ENCODE assay signal across 8 mouse cellular contexts in genomic region chr8:121083936-121084209, GRCm38 (mm10). TPM values are rescaled to one million over a fixed set of nuclear protein-coding genes. Genes with fewer than 3 reads are reported as not detected.
DNase-seq lines count a peak whose midpoint lies in the region; ATAC-seq and TF ChIP-seq lines count a peak whose summit lies in the region.

No protein-coding gene starts in this region.

- no peaks in the 10 kb centered on the region for H3K36me3 ChIP-seq in lung, postnatal 0 days (ENCODE audit: insufficient read depth, low read length)
- no peaks in the 10 kb centered on the region for H3K36me3 ChIP-seq in limb, embryonic 13.5 days
- no peaks in the 10 kb centered on the region; the same call in 1 of the 2 replicates for H3K36me3 ChIP-seq in small intestine, adult 2 months (ENCODE audit: control insufficient read depth, insufficient read depth, low read length)

- no peak overlapping the region for H3K27ac ChIP-seq in cerebellum, adult 2 months (ENCODE audit: insufficient read depth, low read length)
- peak overlapping the region; percentile 95 for H3K27ac ChIP-seq in lung, postnatal 0 days (ENCODE audit: low read length)
- H3K27ac ChIP-seq in limb, embryonic 13.5 days: no peak overlapping the region
- H3K27ac ChIP-seq in small intestine, adult 2 months (ENCODE audit: insufficient read depth, low read depth, low read length): peak overlapping the region; percentile 93; the same call in 1 of the 2 replicates

- no peak for ATAC-seq in lung, postnatal 0 days
- ATAC-seq in limb, embryonic 13.5 days (ENCODE audit: low FRiP score, low read depth): no peak

- no peak for TF ChIP-seq EP300 in lung, postnatal 0 days (IDR thresholded peaks at IDR 0.05)

- H3K4me1 ChIP-seq in cerebellum, adult 2 months (ENCODE audit: control insufficient read depth, insufficient read depth, low read length): no peaks in the 10 kb centered on the region
- no peaks in the 10 kb centered on the region for H3K4me1 ChIP-seq in lung, postnatal 0 days (ENCODE audit: insufficient read depth, low read depth, low read length)
- H3K4me1 ChIP-seq in limb, embryonic 13.5 days: peaks cover 36% of the 10 kb centered on the region
- H3K4me1 ChIP-seq in small intestine, adult 2 months (ENCODE audit: control insufficient read depth, insufficient read depth, insufficient read length, low read length): peaks cover 3% of the 10 kb centered on the region; the same call in 1 of the 2 replicates

- H3K4me3 ChIP-seq in cerebellum, adult 2 months (replicated peaks; ENCODE audit: insufficient read depth, low read depth, low read length): peak overlapping the region; percentile 1
- peak overlapping the region; percentile 74 for H3K4me3 ChIP-seq in lung, postnatal 0 days (ENCODE audit: low read depth, low read length)
- peak overlapping the region; percentile 56 for H3K4me3 ChIP-seq in limb, embryonic 13.5 days
- H3K4me3 ChIP-seq in small intestine, adult 2 months (ENCODE audit: low read depth, low read length): peak overlapping the region; percentile 71

- peak overlapping the region; percentile 80 for H3K9ac ChIP-seq in lung, postnatal 0 days (replicated peaks; ENCODE audit: low read depth)
- peak overlapping the region; percentile 63 for H3K9ac ChIP-seq in limb, embryonic 13.5 days

- peak overlapping the region; percentile 79 for H3K4me2 ChIP-seq in lung, postnatal 0 days (replicated peaks; ENCODE audit: low read depth, low read length)
- peak overlapping the region; percentile 99 for H3K4me2 ChIP-seq in limb, embryonic 13.5 days (replicated peaks)

- peaks cover 10% of the 10 kb centered on the region; the same call in 1 of the 2 replicates for H3K27me3 ChIP-seq in cerebellum, adult 2 months (ENCODE audit: control insufficient read depth, insufficient read depth, low read length)
- H3K27me3 ChIP-seq in lung, postnatal 0 days (replicated peaks; ENCODE audit: insufficient read depth, low read length): peaks cover 36% of the 10 kb centered on the region
- peaks cover 99% of the 10 kb centered on the region for H3K27me3 ChIP-seq in limb, embryonic 13.5 days
- H3K27me3 ChIP-seq in small intestine, adult 2 months (ENCODE audit: control insufficient read depth, insufficient read depth, low read length): peaks cover 65% of the 10 kb centered on the region

- no peak for TF ChIP-seq CTCF in cerebellum, adult 2 months (IDR thresholded peaks at IDR 0.05; ENCODE audit: borderline replicate concordance, insufficient read depth, low read depth, low read length)
- TF ChIP-seq CTCF in lung, postnatal 0 days (IDR thresholded peaks at IDR 0.05): no peak
- no peak for TF ChIP-seq CTCF in small intestine, adult 2 months (IDR thresholded peaks at IDR 0.05; ENCODE audit: extremely low read depth, insufficient read length, insufficient replicate concordance, low read depth, low read length)

- 1% methylated on average over 21 of the region's 27 CpGs for WGBS in cerebellum, adult 2 months
- 4% methylated on average over 16 of the region's 27 CpGs for WGBS in lung, postnatal 0 days
- WGBS in limb, embryonic 13.5 days: 2% methylated on average over 13 of the region's 27 CpGs
- 4% methylated on average over 22 of the region's 27 CpGs for WGBS in small intestine, adult 2 months

- no peaks in the 10 kb centered on the region for H3K9me3 ChIP-seq in lung, postnatal 0 days (ENCODE audit: low read length)
- no peaks in the 10 kb centered on the region for H3K9me3 ChIP-seq in limb, embryonic 13.5 days

- TF ChIP-seq POLR2A in cerebellum, adult 2 months (IDR thresholded peaks at IDR 0.05; ENCODE audit: borderline replicate concordance, insufficient read depth, low read length): no peak
- TF ChIP-seq POLR2A in small intestine, adult 2 months (IDR thresholded peaks at IDR 0.05; ENCODE audit: low read depth, low read length): no peak

- DNase-seq in cerebellum, adult 2 months: no peak
- no peak for DNase-seq in cerebellum, adult 9-10 months
- DNase-seq in lung, postnatal 0 days (ENCODE audit: low spot score): no peak
- no peak for DNase-seq in lung, postnatal 36 days
- DNase-seq in layer of hippocampus, adult 9-10 months (ENCODE audit: low spot score): no peak
- no peak for DNase-seq in cerebellum, adult 11-12 months

RNA-seq across cellular contexts. Expression of gene Foxf1, which starts 0.3 kb away (rescaled TPM):
- 1.2 and 1.7 TPM in 2 replicates for polyA plus RNA-seq in cerebellum, adult 2 months (2012; rRNA removed)
- 156 and 194 TPM in 2 replicates for polyA plus RNA-seq in lung, postnatal 0 days (2015; fragmentation: Nextera tagmentation; extraction: Ambion mirVana)
- polyA plus RNA-seq in limb, embryonic 13.5 days (2015; fragmentation: Nextera tagmentation; extraction: Ambion mirVana): 0.43 and 0.86 TPM in 2 replicates
- polyA plus RNA-seq in small intestine, adult 2 months (2012; rRNA removed): 28.2 and 49.6 TPM in 2 replicates

RNA-seq across cellular contexts. Expression of gene Mthfsd, which starts 24.3 kb away (rescaled TPM):
- 119 and 126 TPM in 2 replicates for polyA plus RNA-seq in cerebellum, adult 2 months (2012; rRNA removed)
- 36.1 and 37.7 TPM in 2 replicates for polyA plus RNA-seq in lung, postnatal 0 days (2015; fragmentation: Nextera tagmentation; extraction: Ambion mirVana)
- polyA plus RNA-seq in limb, embryonic 13.5 days (2015; fragmentation: Nextera tagmentation; extraction: Ambion mirVana): 65.4 and 76.9 TPM in 2 replicates
- 22.6 and 23.4 TPM in 2 replicates for polyA plus RNA-seq in small intestine, adult 2 months (2012; rRNA removed)

RNA-seq across cellular contexts. Expression of gene Foxc2, which starts 32.1 kb away (rescaled TPM):
- 0.34 and 0.95 TPM in 2 replicates for polyA plus RNA-seq in cerebellum, adult 2 months (2012; rRNA removed)
- polyA plus RNA-seq in lung, postnatal 0 days (2015; fragmentation: Nextera tagmentation; extraction: Ambion mirVana): 0.47 and 0.58 TPM in 2 replicates
- polyA plus RNA-seq in limb, embryonic 13.5 days (2015; fragmentation: Nextera tagmentation; extraction: Ambion mirVana): 7.5 and 8.3 TPM in 2 replicates
- 0.53 and 0.63 TPM in 2 replicates for polyA plus RNA-seq in small intestine, adult 2 months (2012; rRNA removed)

RNA-seq across cellular contexts. Expression of gene Foxl1, which starts 43.9 kb away (rescaled TPM):
- 0.11 TPM in 1 of 2 replicates, not detected in the other for polyA plus RNA-seq in cerebellum, adult 2 months (2012; rRNA removed)
- 0.88 and 1.3 TPM in 2 replicates for polyA plus RNA-seq in lung, postnatal 0 days (2015; fragmentation: Nextera tagmentation; extraction: Ambion mirVana)
- polyA plus RNA-seq in limb, embryonic 13.5 days (2015; fragmentation: Nextera tagmentation; extraction: Ambion mirVana): 0.15 and 0.18 TPM in 2 replicates
- polyA plus RNA-seq in small intestine, adult 2 months (2012; rRNA removed): 3.0 and 7.9 TPM in 2 replicates

Comparison
In these comparisons a context has a peak if more than half of its experiments do, and no peak if none do; other contexts are left out.
1. H3K27ac ChIP-seq: peak in lung, postnatal 0 days (single experiment) and small intestine, adult 2 months (single experiment); none in cerebellum, adult 2 months (single experiment) and limb, embryonic 13.5 days (single experiment).
2. H3K4me3 ChIP-seq: peak in every context shown above with its lines; median percentile 74 in lung, postnatal 0 days; 71 in small intestine, adult 2 months; 56 in limb, embryonic 13.5 days; 1 in cerebellum, adult 2 months.
3. RNA of gene Foxf1, which starts 0.3 kb away (polyA plus RNA-seq): 156 to 194 TPM in lung, postnatal 0 days and 28.2 to 49.6 TPM in small intestine, adult 2 months; 1.2 to 1.7 TPM in cerebellum, adult 2 months and 0.43 to 0.86 TPM in limb, embryonic 13.5 days; every median in the first group is over 10 times any median in the second.